Mouse (Mus musculus) hindbrain, embryonic 10.5 days (tissue): ENCODE results near the gene Col19a1. TPM values are rescaled to one million over a fixed set of nuclear protein-coding genes. Genes with fewer than 3 reads are reported as not detected.
"Not testable (repeated sequence)": the region's sequence is repeated elsewhere in the genome, so short reads cannot be mapped to it uniquely, and the experiment has no call there.

ENCODE experiments used
- DNase-seq: peaks from one replicate; pipeline ENCODE4 v3.0.0-alpha.2; 2017; ENCODE audit warnings: low spot score
- H3K27ac ChIP-seq: fragments of 300-500 bp; sonication (generic); 2 replicates; pipeline ENCODE4 v1.5.1; 2016; ENCODE audit warnings: mild to moderate bottlenecking, moderate library complexity
- H3K27me3 ChIP-seq: fragments of 300-500 bp; sonication (generic); 2 replicates; pipeline ENCODE4 v1.6.1; 2016; ENCODE audit warnings: mild to moderate bottlenecking; ENCODE audit not compliant: poor library complexity, insufficient read depth, severe bottlenecking
- H3K36me3 ChIP-seq: fragments of 300-500 bp; sonication (generic); 2 replicates; pipeline ENCODE4 v1.6.1; 2016; ENCODE audit warnings: mild to moderate bottlenecking, moderate library complexity
- H3K4me1 ChIP-seq: fragments of 300-500 bp; sonication (generic); replicated peaks from 2 replicates; pipeline ENCODE4 v1.6.1; 2016; ENCODE audit warnings: mild to moderate bottlenecking
- H3K4me3 ChIP-seq: fragments of 300-500 bp; sonication (generic); 2 replicates; pipeline ENCODE4 v1.5.1; 2016; ENCODE audit warnings: mild to moderate bottlenecking, moderate library complexity
- H3K9me3 ChIP-seq: fragments of 300-500 bp; sonication (generic); 2 replicates; pipeline ENCODE4 v1.6.1; 2016; ENCODE audit warnings: mild to moderate bottlenecking, moderate library complexity
- WGBS: fragments of 180-500 bp; shearing (Covaris S2); methylation state at CpG from one replicate; pipeline ENCODE4 v1.1.7; 2016; 5-methylcytosine and 5-hydroxymethylcytosine counted together
- polyA plus RNA-seq: library from polyadenylated mRNA; unstranded; fragments of >200 nt; fragmentation: Nextera tagmentation; extraction: Ambion mirVana; gene quantifications from 2 replicates; pipeline ENCODE4 v1.2.1, GENCODE M21; 2016

The Col19a1 gene
- polyA plus RNA-seq, result 0.24 TPM in 2 replicates

- Histone ChIP-seq H3K27ac (no peak within 1 kb of the TSS), H3K4me3 (peak within 1 kb of the TSS; percentile 58), H3K27me3 (peaks cover 65% of the 10 kb centered on the region), H3K4me1 (peaks cover 13% of the 10 kb centered on the region), H3K9me3 (no peaks in the 10 kb centered on the region), H3K36me3 (no peaks in the 10 kb centered on the region)
- WGBS, result 3% methylated on average over 22 of the region's 22 CpGs
- peak; percentile 53 for DNase-seq
Measured at GRCm38 (mm10) chr1:24587141-24587541, at the start of gene Col19a1. Gene Col19a1, minus strand, starts transcription at chr1:24587472.

- Histone ChIP-seq H3K4me1 (no peaks in the 10 kb centered on the region), H3K4me3 (no peak overlapping the region), H3K9me3 (no peaks in the 10 kb centered on the region), H3K36me3 (no peaks in the 10 kb centered on the region), H3K27me3 (no peaks in the 10 kb centered on the region), H3K27ac (no peak overlapping the region)
- WGBS, result 42% methylated on average over 14 of the region's 14 CpGs
- DNase-seq, result peak; percentile 8
Measured at GRCm38 (mm10) chr1:24633553-24634132, 46.4 kb upstream of the Col19a1 start.

- H3K4me1 ChIP-seq, H3K4me3 ChIP-seq, H3K9me3 ChIP-seq, DNase-seq, H3K27ac ChIP-seq, H3K27me3 ChIP-seq, H3K36me3 ChIP-seq: not testable (repeated sequence)
- WGBS, result under 1% methylated on average over 1 of the region's 2 CpGs
Measured at GRCm38 (mm10) chr1:24612556-24612955, 25.3 kb upstream of the Col19a1 start.

DNA sequence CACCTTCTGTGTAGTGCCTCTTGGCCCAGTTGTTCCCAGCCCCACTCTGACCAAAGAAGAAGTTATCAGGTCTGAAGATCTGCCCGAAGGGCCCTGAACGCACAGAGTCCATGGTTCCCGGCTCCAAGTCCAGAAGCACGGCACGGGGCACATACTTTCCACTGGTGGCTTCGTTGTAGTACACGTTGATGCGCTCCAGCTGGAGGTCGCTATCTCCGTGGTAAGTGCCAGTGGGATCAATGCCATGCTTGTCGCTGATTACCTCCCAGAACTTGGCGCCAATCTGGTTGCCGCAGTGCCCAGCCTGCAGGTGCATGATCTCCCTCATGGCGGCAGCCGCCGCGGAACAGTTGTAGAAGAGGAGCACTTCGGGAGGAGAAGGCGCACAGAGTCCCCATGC lies 7.8 kb upstream of the Col19a1 start:
- Histone ChIP-seq H3K9me3 (peaks cover 7% of the 10 kb centered on the region), H3K27ac (no peak overlapping the region), H3K4me1 (no peaks in the 10 kb centered on the region), H3K36me3 (no peaks in the 10 kb centered on the region), H3K4me3 (no peak overlapping the region), H3K27me3 (no peaks in the 10 kb centered on the region)
- no peak for DNase-seq
- WGBS, result 96% methylated on average over 19 of the region's 19 CpGs

- Histone ChIP-seq H3K27ac (no peak overlapping the region), H3K27me3 (peaks cover 65% of the 10 kb centered on the region), H3K36me3 (no peaks in the 10 kb centered on the region), H3K4me3 (peak overlapping the region; percentile 58), H3K4me1 (peaks cover 13% of the 10 kb centered on the region), H3K9me3 (no peaks in the 10 kb centered on the region)
- peak; percentile 63 for DNase-seq
- WGBS, result 1% methylated on average over 72 of the region's 72 CpGs
Measured at GRCm38 (mm10) chr1:24586370-24587140, 717 bp downstream of the Col19a1 start.

GRCm38 (mm10) chr1:24572602-24573001 lies 14.7 kb downstream of the Col19a1 start:
- Histone ChIP-seq H3K9me3 (no peaks in the 10 kb centered on the region), H3K36me3 (no peaks in the 10 kb centered on the region), H3K27ac (no peak overlapping the region), H3K27me3 (no peaks in the 10 kb centered on the region), H3K4me1 (no peaks in the 10 kb centered on the region), H3K4me3 (no peak overlapping the region)
- DNase-seq, result no peak
- 86% methylated on average over 8 of the region's 8 CpGs for WGBS

DNA sequence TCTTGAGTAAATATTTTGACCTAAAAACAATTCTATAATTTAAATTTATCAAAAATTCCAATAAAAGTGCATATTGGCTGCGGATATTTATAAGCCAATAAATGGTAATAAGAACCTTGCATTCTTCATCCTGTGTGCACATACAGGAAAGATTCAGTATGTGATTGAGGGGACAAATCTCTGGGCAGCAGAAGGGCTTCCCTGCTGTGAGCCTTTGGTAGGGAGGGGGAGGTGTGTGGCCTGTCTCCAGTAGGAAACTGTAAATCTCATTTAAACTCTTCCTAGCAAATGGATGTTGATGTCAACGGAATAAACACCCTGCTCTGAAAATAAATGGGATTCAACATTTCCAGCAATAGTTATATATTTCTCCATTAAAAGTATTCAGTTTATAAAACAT lies 23.2 kb downstream of the Col19a1 start:
- Histone ChIP-seq H3K27ac (no peak overlapping the region), H3K36me3 (no peaks in the 10 kb centered on the region), H3K9me3 (no peaks in the 10 kb centered on the region), H3K4me1 (no peaks in the 10 kb centered on the region), H3K4me3 (no peak overlapping the region), H3K27me3 (no peaks in the 10 kb centered on the region)
- DNase-seq, result no peak
- WGBS, result 46% methylated on average over 2 of the region's 2 CpGs

- 68% methylated on average over 10 of the region's 10 CpGs for WGBS
- Histone ChIP-seq H3K9me3 (no peaks in the 10 kb centered on the region), H3K4me3 (no peak overlapping the region), H3K36me3 (no peaks in the 10 kb centered on the region), H3K27ac (no peak overlapping the region), H3K4me1 (peaks cover 5% of the 10 kb centered on the region; the same call in 1 of the 2 replicates), H3K27me3 (no peaks in the 10 kb centered on the region)
- no peak for DNase-seq
Measured at GRCm38 (mm10) chr1:24558005-24558404, 29.3 kb downstream of the Col19a1 start.

- H3K9me3 ChIP-seq, result no peaks in the 10 kb centered on the region
- no peaks in the 10 kb centered on the region for H3K27me3 ChIP-seq
- no peak for DNase-seq
- WGBS, result 48% methylated on average over 4 of the region's 4 CpGs
- no peaks in the 10 kb centered on the region for H3K36me3 ChIP-seq
- H3K4me3 ChIP-seq, result no peak overlapping the region
- peaks cover 5% of the 10 kb centered on the region; the same call in 1 of the 2 replicates for H3K4me1 ChIP-seq
- H3K27ac ChIP-seq, result no peak overlapping the region
Measured at GRCm38 (mm10) chr1:24553462-24553861, 33.8 kb downstream of the Col19a1 start.

DNA sequence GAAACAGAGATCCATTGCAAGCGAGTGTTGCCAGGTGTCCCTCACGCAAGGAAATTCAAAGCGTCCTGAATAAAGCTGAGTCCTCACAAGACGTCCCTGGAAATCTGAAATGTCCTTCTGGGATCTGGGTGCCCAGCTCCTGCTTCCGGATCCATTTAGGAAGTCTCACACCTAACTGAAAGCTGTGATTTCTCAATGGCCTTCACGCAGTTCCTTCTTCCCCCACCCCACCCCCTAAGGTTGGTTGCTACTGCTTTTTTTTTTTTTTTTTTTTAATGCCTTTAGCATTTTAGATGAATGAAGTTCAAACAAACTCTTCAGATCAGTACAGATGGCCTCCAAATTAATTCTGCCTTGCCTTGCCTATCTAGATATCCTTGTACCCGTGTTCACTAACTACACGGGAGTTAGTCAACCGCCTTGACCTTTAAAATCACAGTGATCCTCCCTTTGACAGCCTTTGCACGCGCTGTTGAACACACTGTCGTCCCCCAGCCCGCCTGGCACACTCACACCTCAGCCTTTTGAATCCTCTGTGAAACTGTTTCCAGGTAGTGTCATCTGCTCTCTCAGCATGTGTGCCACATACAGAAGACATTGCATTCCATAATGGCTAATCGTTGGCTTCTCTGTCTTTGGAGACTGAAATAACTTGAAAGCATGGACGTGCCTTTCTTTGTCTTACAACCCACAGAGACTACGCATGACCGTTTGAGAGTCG lies 36.6 kb downstream of the Col19a1 start:
- WGBS, result 79% methylated on average over 18 of the region's 18 CpGs
- no peak overlapping the region for H3K27ac ChIP-seq
- no peaks in the 10 kb centered on the region for H3K36me3 ChIP-seq

DNA sequence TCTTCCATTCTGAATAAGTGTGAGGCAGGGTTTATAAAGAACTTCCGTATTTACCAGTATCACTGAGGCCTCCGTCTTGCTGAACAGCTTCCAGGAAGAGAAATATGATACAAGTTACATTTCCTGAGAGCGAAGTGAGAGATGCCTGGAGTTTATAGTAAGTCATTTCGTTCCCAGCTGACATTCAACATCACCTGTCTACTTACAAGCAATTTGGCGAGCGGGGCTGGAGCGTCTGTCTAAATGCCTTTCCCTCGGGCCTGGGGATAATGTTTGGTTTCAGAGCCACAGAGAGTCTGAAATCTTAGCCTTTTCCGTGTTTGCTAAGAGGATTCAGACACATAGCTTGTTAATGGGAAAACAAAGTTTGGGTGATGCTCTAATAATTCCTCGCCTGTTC lies 37.2 kb downstream of the Col19a1 start:
- H3K27ac ChIP-seq, result no peak overlapping the region
- H3K36me3 ChIP-seq, result no peaks in the 10 kb centered on the region
- H3K9me3 ChIP-seq, result no peaks in the 10 kb centered on the region
- peaks cover 5% of the 10 kb centered on the region; the same call in 1 of the 2 replicates for H3K4me1 ChIP-seq
- H3K27me3 ChIP-seq, result no peaks in the 10 kb centered on the region
- WGBS, result 80% methylated on average over 10 of the region's 10 CpGs
- H3K4me3 ChIP-seq, result no peak overlapping the region
- no peak for DNase-seq

More for the DNA sequence above, 36.6 kb downstream of the Col19a1 start:
- no peaks in the 10 kb centered on the region for H3K27me3 ChIP-seq
- H3K4me3 ChIP-seq, result no peak overlapping the region
- peaks cover 5% of the 10 kb centered on the region; the same call in 1 of the 2 replicates for H3K4me1 ChIP-seq
- DNase-seq, result no peak
- no peaks in the 10 kb centered on the region for H3K9me3 ChIP-seq

DNA sequence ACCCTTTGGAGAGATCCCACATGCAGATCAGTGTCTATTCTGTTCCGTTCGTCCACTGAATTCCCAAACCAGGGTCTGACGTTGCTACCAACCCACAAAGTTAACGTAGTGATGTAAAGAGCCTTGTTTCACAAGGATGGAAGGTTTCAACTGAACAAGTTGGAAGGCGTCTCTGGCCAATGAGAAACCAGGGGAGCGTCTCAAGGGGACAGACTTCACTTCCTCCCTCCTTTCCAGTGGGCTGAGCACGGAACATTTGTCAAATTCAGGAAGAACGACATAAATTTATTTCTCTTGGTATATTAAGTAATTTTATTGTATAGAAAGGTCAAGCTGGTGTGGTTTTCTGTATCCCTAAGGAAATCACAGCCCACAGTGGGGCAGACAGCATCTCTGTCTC lies 38.2 kb downstream of the Col19a1 start:
- no peak for DNase-seq
- Histone ChIP-seq H3K27ac (no peak overlapping the region), H3K9me3 (no peaks in the 10 kb centered on the region), H3K4me3 (no peak overlapping the region), H3K4me1 (peaks cover 5% of the 10 kb centered on the region; the same call in 1 of the 2 replicates), H3K36me3 (no peaks in the 10 kb centered on the region), H3K27me3 (no peaks in the 10 kb centered on the region)
- WGBS, result 88% methylated on average over 8 of the region's 8 CpGs

GRCm38 (mm10) chr1:24547574-24547973 lies 39.7 kb downstream of the Col19a1 start:
- no peak overlapping the region for H3K4me3 ChIP-seq
- H3K27me3 ChIP-seq, result no peaks in the 10 kb centered on the region
- no peak overlapping the region for H3K27ac ChIP-seq
- no peak for DNase-seq
- no peaks in the 10 kb centered on the region for H3K9me3 ChIP-seq
- WGBS, result 80% methylated on average over 1 of the region's 1 CpGs
- no peaks in the 10 kb centered on the region for H3K36me3 ChIP-seq
- no peaks in the 10 kb centered on the region for H3K4me1 ChIP-seq
